11 mouse cellular contexts compared by ENCODE assay signal in the genomic region with DNA sequence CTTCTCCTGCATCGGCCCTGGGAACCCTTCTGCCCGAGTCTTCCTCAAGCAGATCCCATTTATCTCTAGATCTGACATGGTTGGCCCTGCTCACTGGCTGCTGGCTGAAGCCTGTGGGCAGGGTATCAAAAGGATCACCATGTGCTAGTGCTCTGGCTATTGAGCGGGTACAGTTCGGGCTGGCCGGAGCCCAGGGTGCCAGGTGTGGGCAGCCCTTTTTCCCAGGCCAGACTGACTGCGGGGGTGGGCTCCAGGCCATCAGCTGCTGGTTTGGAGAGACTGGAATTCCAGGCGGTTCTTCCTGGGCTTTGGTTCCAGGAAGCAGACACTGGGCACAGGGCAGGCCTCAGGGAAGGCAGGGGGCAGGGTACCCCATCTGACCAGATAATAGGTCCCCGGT. TPM values are rescaled to one million over a fixed set of nuclear protein-coding genes. Genes with fewer than 3 reads are reported as not detected.
A peak's percentile ranks its signal among the peaks of the same experiment; 100 is the strongest.
DNase-seq lines count a peak whose midpoint lies in the region; ATAC-seq and TF ChIP-seq lines count a peak whose summit lies in the region.
"Had no signal": no experiment of that assay in that cellular context is flagged by ENCODE, and none has a peak within 500 bp of the region (broad histone marks: within the 10 kb centered on the region; RNA-seq: fewer than 3 reads in every experiment).

No protein-coding gene starts in this region.

- H3K79me2 ChIP-seq in heart, adult 2 months (replicated peaks; ENCODE audit: control insufficient read depth, insufficient read depth, low read length): no peaks in the 10 kb centered on the region; the same call in 1 of the 2 replicates

- no peak for TF ChIP-seq CTCF in heart, adult 2 months (IDR thresholded peaks at IDR 0.05)

- 0 out of 2 replicates have a peak, but pooled peaks have one; percentile 44 for TF ChIP-seq EP300 in heart, adult 2 months (IDR thresholded peaks at IDR 0.05; ENCODE audit: insufficient read depth, low read depth, low read length)

- DNase-seq in adrenal gland, adult 2 months: peak; percentile 27
- no peak for DNase-seq in adrenal gland, adult 18-20 months (ENCODE audit: low spot score in 2 of 2)
- DNase-seq in midbrain, embryonic 10.5 days (ENCODE audit: low spot score): no peak
- DNase-seq in heart, adult 2 months: peak; percentile 61 to 63
- peak; percentile 48 for DNase-seq in lung, postnatal 36 days
- DNase-seq in spleen, adult 12 weeks (ENCODE audit: low spot score): no peak
- no peak for DNase-seq in frontal cortex, postnatal 36 days (ENCODE audit: low spot score in 2 of 2)

- H3K9ac ChIP-seq in midbrain, embryonic 13.5 days (replicated peaks): no peak overlapping the region
- H3K9ac ChIP-seq in heart, adult 2 months (ENCODE audit: low read depth, low read length): no peak overlapping the region
- H3K9ac ChIP-seq: liver, embryonic 15.5 days; neural tube, embryonic 12.5 days had no signal

- peaks cover 76% of the 10 kb centered on the region for H3K27me3 ChIP-seq in midbrain, embryonic 10.5 days (ENCODE audit: low read depth, poor library complexity, severe bottlenecking)
- H3K27me3 ChIP-seq in midbrain, embryonic 13.5 days: peaks cover 29% of the 10 kb centered on the region
- H3K27me3 ChIP-seq in heart, adult 2 months (ENCODE audit: control insufficient read depth, insufficient read depth, low read length): no peaks in the 10 kb centered on the region

- no peak overlapping the region for H3K4me2 ChIP-seq in midbrain, embryonic 13.5 days (replicated peaks)

- no peaks in the 10 kb centered on the region for H3K9me3 ChIP-seq in midbrain, embryonic 10.5 days (replicated peaks)
- no peaks in the 10 kb centered on the region for H3K9me3 ChIP-seq in midbrain, embryonic 13.5 days
- H3K9me3 ChIP-seq: embryonic facial prominence, embryonic 13.5 days; liver, embryonic 15.5 days; neural tube, embryonic 12.5 days had no signal

- H3K27ac ChIP-seq in midbrain, embryonic 10.5 days (replicated peaks): peak overlapping the region; percentile 55; the same call in 1 of the 2 replicates
- H3K27ac ChIP-seq in midbrain, embryonic 13.5 days: no peak overlapping the region
- peak overlapping the region; percentile 87 for H3K27ac ChIP-seq in heart, adult 2 months
- H3K27ac ChIP-seq: embryonic facial prominence, embryonic 13.5 days; liver, embryonic 15.5 days; neural tube, embryonic 12.5 days had no signal

- no peak for ATAC-seq in midbrain, embryonic 13.5 days

- H3K4me3 ChIP-seq in midbrain, embryonic 10.5 days: no peak overlapping the region
- H3K4me3 ChIP-seq in midbrain, embryonic 13.5 days (replicated peaks): no peak overlapping the region
- no peak overlapping the region for H3K4me3 ChIP-seq in heart, adult 2 months
- H3K4me3 ChIP-seq: liver, embryonic 15.5 days; neural tube, embryonic 12.5 days had no signal

- intact Hi-C loops in heart, adult 2 months (cut with DNase I): no loop called here

- no peak for TF ChIP-seq POLR2A in heart, adult 2 months (IDR thresholded peaks at IDR 0.05; ENCODE audit: insufficient read depth, low read depth, low read length)

- H3K4me1 ChIP-seq in midbrain, embryonic 10.5 days: peaks cover 74% of the 10 kb centered on the region
- H3K4me1 ChIP-seq in midbrain, embryonic 13.5 days (replicated peaks): peaks cover 42% of the 10 kb centered on the region
- peaks cover 58% of the 10 kb centered on the region for H3K4me1 ChIP-seq in heart, adult 2 months (ENCODE audit: control insufficient read depth, insufficient read depth, low read length)

- 89% methylated on average over 8 of the region's 8 CpGs for whole genome bisulfite sequencing in midbrain, embryonic 10.5 days
- 88% methylated on average over 8 of the region's 8 CpGs for WGBS in midbrain, embryonic 13.5 days
- 34% methylated on average over 8 of the region's 8 CpGs for WGBS in heart, adult 2 months

- H3K36me3 ChIP-seq in midbrain, embryonic 10.5 days: peaks cover 31% of the 10 kb centered on the region
- peaks cover 25% of the 10 kb centered on the region for H3K36me3 ChIP-seq in midbrain, embryonic 13.5 days
- peaks cover 21% of the 10 kb centered on the region for H3K36me3 ChIP-seq in heart, adult 2 months (ENCODE audit: control insufficient read depth, insufficient read depth, low read length)
- H3K36me3 ChIP-seq: embryonic facial prominence, embryonic 13.5 days had no signal

RNA-seq across cellular contexts. Expression of a gene that starts 1.4 kb away (rescaled TPM):
- total RNA-seq in adrenal gland, adult 2 months (2021): 100 to 1,000 TPM in 1 of 2 experiments, 10 to 100 TPM in 1; 51.5 to 101 TPM
- 31.7 and 36.9 TPM in 2 replicates for polyA plus RNA-seq in adrenal gland, adult 2 months (2012; rRNA removed)
- 100 to 1,000 TPM in 1 of 2 experiments, 10 to 100 TPM in 1; 52.9 to 106 TPM for total RNA-seq in adrenal gland, adult 18-20 months (2021)
- 80.0 and 96.6 TPM in 2 replicates for polyA plus RNA-seq in midbrain, embryonic 10.5 days (2016; fragmentation: Nextera tagmentation; extraction: Ambion mirVana)
- polyA plus RNA-seq in midbrain, embryonic 13.5 days (2015; fragmentation: Nextera tagmentation; extraction: Ambion mirVana): 31.0 and 35.1 TPM in 2 replicates
- total RNA-seq in heart, adult 2 months (2021): 100 to 1,000 TPM; 194 to 200 TPM
- 429 and 531 TPM in 2 replicates for polyA plus RNA-seq in heart, adult 2 months (2012; rRNA removed)

RNA-seq across cellular contexts. Expression of a gene that starts 7.4 kb away (rescaled TPM):
- 10 to 100 TPM; 57.5 to 58.2 TPM for total RNA-seq in adrenal gland, adult 2 months (2021)
- 159 and 168 TPM in 2 replicates for polyA plus RNA-seq in adrenal gland, adult 2 months (2012; rRNA removed)
- total RNA-seq in adrenal gland, adult 18-20 months (2021): 10 to 100 TPM; 48.1 to 55.6 TPM
- 278 and 293 TPM in 2 replicates for polyA plus RNA-seq in midbrain, embryonic 10.5 days (2016; fragmentation: Nextera tagmentation; extraction: Ambion mirVana)
- polyA plus RNA-seq in midbrain, embryonic 13.5 days (2015; fragmentation: Nextera tagmentation; extraction: Ambion mirVana): 360 TPM in 2 replicates
- 1,000 to 10,000 TPM; 1,390 to 1,660 TPM for total RNA-seq in heart, adult 2 months (2021)
- 3,159 and 3,188 TPM in 2 replicates for polyA plus RNA-seq in heart, adult 2 months (2012; rRNA removed)

RNA-seq across cellular contexts. Expression of a gene that starts 8.7 kb away (rescaled TPM):
- total RNA-seq in adrenal gland, adult 2 months (2021): 1 to 10 TPM in 1 of 2 experiments, under 1 TPM in 1; 0.66 to 1.4 TPM
- polyA plus RNA-seq in adrenal gland, adult 2 months (2012; rRNA removed): 3.6 and 6.6 TPM in 2 replicates
- under 1 TPM; 0.83 to 0.93 TPM for total RNA-seq in adrenal gland, adult 18-20 months (2021)
- 58.0 and 61.3 TPM in 2 replicates for polyA plus RNA-seq in midbrain, embryonic 10.5 days (2016; fragmentation: Nextera tagmentation; extraction: Ambion mirVana)
- 21.3 and 21.6 TPM in 2 replicates for polyA plus RNA-seq in midbrain, embryonic 13.5 days (2015; fragmentation: Nextera tagmentation; extraction: Ambion mirVana)
- under 1 TPM; 0.34 to 0.52 TPM for total RNA-seq in heart, adult 2 months (2021)
- polyA plus RNA-seq in heart, adult 2 months (2012; rRNA removed): 0.45 and 0.67 TPM in 2 replicates

RNA-seq across cellular contexts. Expression of a gene that starts 38.2 kb away (rescaled TPM):
- total RNA-seq in adrenal gland, adult 2 months (2021): 1 to 10 TPM; 2.8 to 9.7 TPM
- 11.9 and 15.9 TPM in 2 replicates for polyA plus RNA-seq in adrenal gland, adult 2 months (2012; rRNA removed)
- 1 to 10 TPM; 5.4 to 7.2 TPM for total RNA-seq in adrenal gland, adult 18-20 months (2021)
- 19.0 and 22.0 TPM in 2 replicates for polyA plus RNA-seq in midbrain, embryonic 10.5 days (2016; fragmentation: Nextera tagmentation; extraction: Ambion mirVana)
- 24.7 and 30.2 TPM in 2 replicates for polyA plus RNA-seq in midbrain, embryonic 13.5 days (2015; fragmentation: Nextera tagmentation; extraction: Ambion mirVana)
- under 1 TPM in 1 of 2 experiments, not detected in 1; 0.18 TPM for total RNA-seq in heart, adult 2 months (2021)
- polyA plus RNA-seq in heart, adult 2 months (2012; rRNA removed): 0.41 TPM in 1 of 2 replicates, not detected in the other

RNA-seq across cellular contexts. Expression of a gene that starts 49.4 kb away (rescaled TPM):
- 100 to 1,000 TPM in 1 of 2 experiments, 10 to 100 TPM in 1; 76.6 to 102 TPM for total RNA-seq in adrenal gland, adult 2 months (2021)
- 164 TPM in 2 replicates for polyA plus RNA-seq in adrenal gland, adult 2 months (2012; rRNA removed)
- 10 to 100 TPM; 61.6 to 89.6 TPM for total RNA-seq in adrenal gland, adult 18-20 months (2021)
- 18.3 and 20.5 TPM in 2 replicates for polyA plus RNA-seq in midbrain, embryonic 10.5 days (2016; fragmentation: Nextera tagmentation; extraction: Ambion mirVana)
- 17.2 and 17.4 TPM in 2 replicates for polyA plus RNA-seq in midbrain, embryonic 13.5 days (2015; fragmentation: Nextera tagmentation; extraction: Ambion mirVana)
- total RNA-seq in heart, adult 2 months (2021): 10 to 100 TPM; 44.8 to 54.8 TPM
- 35.4 and 42.4 TPM in 2 replicates for polyA plus RNA-seq in heart, adult 2 months (2012; rRNA removed)

Comparison
In these comparisons a context has a peak if more than half of its experiments do, and no peak if none do; other contexts are left out.
1. DNase-seq: peak in adrenal gland, adult 2 months (single experiment), heart, adult 2 months (2 of 2) and lung, postnatal 36 days (single experiment); none in adrenal gland, adult 18-20 months (0 of 2), midbrain, embryonic 10.5 days (single experiment), spleen, adult 12 weeks (single experiment) and frontal cortex, postnatal 36 days (0 of 2).